Mouse (Mus musculus): ENCODE results near the gene Gm42957. TPM values are rescaled to one million over a fixed set of nuclear protein-coding genes. Genes with fewer than 3 reads are reported as not detected.

Gene Gm42957
- polyA plus RNA-seq, 1 experiment = 0.23 TPM

DNA sequence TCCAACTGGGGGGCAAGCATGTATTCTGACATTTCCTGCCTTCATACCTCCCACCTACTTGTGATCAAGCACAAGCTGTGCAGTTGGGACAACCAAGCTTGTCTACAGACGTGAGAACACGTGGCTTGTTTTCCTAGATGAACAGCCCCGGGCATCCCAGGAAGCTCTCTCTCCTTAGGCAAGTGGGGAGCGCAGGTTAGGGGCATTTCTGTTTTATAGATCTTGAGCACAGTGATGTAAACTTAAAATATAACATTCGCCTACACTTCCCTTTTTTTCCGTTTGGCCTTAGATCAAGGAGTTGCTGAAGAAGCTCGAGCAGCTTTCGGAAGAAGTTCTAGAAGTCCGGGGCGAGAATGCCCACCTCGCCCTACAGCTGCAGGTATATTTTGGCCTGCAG is 53.6 kb downstream of the Gm42957 start:
- Histone ChIP-seq H3K27ac (ENCODE audit: control insufficient read depth, insufficient read depth, low read length) (no peak overlapping the region), H3K36me3 (ENCODE audit: control insufficient read depth, insufficient read depth, low read length) (no peaks in the 10 kb centered on the region), H3K4me1 (replicated peaks; ENCODE audit: control insufficient read depth, insufficient read depth, low read length) (no peaks in the 10 kb centered on the region), H3K4me3 (ENCODE audit: control insufficient read depth, insufficient read depth, low read length) (no peak overlapping the region), H3K27me3 (ENCODE audit: control insufficient read depth, insufficient read depth, low read length) (peaks cover 4% of the 10 kb centered on the region; the same call in 1 of the 2 replicates)
- 16% methylated on average over 11 of the region's 11 CpGs for WGBS
- no peak for TF ChIP-seq CTCF (IDR thresholded peaks at IDR 0.05; ENCODE audit: borderline replicate concordance, control insufficient read depth, extremely low read depth, insufficient read depth, low read length, poor library complexity)
- TF ChIP-seq POLR2A (IDR thresholded peaks at IDR 0.05; ENCODE audit: control insufficient read depth, extremely low read depth, insufficient read depth, low read length, poor library complexity) = no peak
- DNase-seq = no peak

- H3K4me3 ChIP-seq (ENCODE audit: control insufficient read depth, insufficient read depth, low read length) = no peak overlapping the region
- no peaks in the 10 kb centered on the region for H3K4me1 ChIP-seq (replicated peaks; ENCODE audit: control insufficient read depth, insufficient read depth, low read length)
- TF ChIP-seq CTCF (IDR thresholded peaks at IDR 0.05; ENCODE audit: borderline replicate concordance, control insufficient read depth, extremely low read depth, insufficient read depth, low read length, poor library complexity) (no peak), POLR2A (IDR thresholded peaks at IDR 0.05; ENCODE audit: control insufficient read depth, extremely low read depth, insufficient read depth, low read length, poor library complexity) (no peak)
- no peak overlapping the region for H3K27ac ChIP-seq (ENCODE audit: control insufficient read depth, insufficient read depth, low read length)
- WGBS = 74% methylated on average over 3 of the region's 3 CpGs
- H3K36me3 ChIP-seq (ENCODE audit: control insufficient read depth, insufficient read depth, low read length) = no peaks in the 10 kb centered on the region
- H3K27me3 ChIP-seq (ENCODE audit: control insufficient read depth, insufficient read depth, low read length) = 0 out of 2 replicates have a peak, but pooled peaks cover 2% of the 10 kb centered on the region
- no peak for DNase-seq
These were observed 55.0 kb downstream of the Gm42957 start for GRCm38 (mm10) chr3:96690298-96690697.

DNA sequence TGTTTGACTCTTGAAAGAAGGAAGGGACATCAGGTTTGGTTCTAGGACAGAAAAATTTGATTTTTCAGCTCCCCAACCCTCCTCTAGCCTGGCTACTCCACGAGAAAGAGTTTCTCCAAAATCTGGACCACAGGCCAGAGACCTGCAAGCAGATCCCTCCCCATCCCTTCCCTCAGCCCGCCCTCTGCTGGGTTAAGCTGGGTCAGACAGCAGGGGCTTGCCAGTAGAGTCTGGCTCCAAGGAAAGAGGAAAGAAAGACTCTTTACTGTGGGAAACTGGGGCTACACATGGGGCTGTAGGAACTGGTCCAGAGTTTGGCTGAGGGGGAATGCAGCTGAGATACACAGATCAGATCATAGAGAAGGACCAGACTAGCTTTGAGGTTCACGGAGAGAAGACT is 57.2 kb downstream of the Gm42957 start:
- Histone ChIP-seq H3K4me3 (ENCODE audit: control insufficient read depth, insufficient read depth, low read length) (no peak overlapping the region), H3K4me1 (replicated peaks; ENCODE audit: control insufficient read depth, insufficient read depth, low read length) (peaks cover 6% of the 10 kb centered on the region), H3K27me3 (ENCODE audit: control insufficient read depth, insufficient read depth, low read length) (no peaks in the 10 kb centered on the region), H3K27ac (ENCODE audit: control insufficient read depth, insufficient read depth, low read length) (no peak overlapping the region), H3K36me3 (ENCODE audit: control insufficient read depth, insufficient read depth, low read length) (no peaks in the 10 kb centered on the region)
- no peak for DNase-seq
- 42% methylated on average over 3 of the region's 3 CpGs for WGBS
- TF ChIP-seq POLR2A (IDR thresholded peaks at IDR 0.05; ENCODE audit: control insufficient read depth, extremely low read depth, insufficient read depth, low read length, poor library complexity) (no peak), CTCF (IDR thresholded peaks at IDR 0.05; ENCODE audit: borderline replicate concordance, control insufficient read depth, extremely low read depth, insufficient read depth, low read length, poor library complexity) (no peak)

DNA sequence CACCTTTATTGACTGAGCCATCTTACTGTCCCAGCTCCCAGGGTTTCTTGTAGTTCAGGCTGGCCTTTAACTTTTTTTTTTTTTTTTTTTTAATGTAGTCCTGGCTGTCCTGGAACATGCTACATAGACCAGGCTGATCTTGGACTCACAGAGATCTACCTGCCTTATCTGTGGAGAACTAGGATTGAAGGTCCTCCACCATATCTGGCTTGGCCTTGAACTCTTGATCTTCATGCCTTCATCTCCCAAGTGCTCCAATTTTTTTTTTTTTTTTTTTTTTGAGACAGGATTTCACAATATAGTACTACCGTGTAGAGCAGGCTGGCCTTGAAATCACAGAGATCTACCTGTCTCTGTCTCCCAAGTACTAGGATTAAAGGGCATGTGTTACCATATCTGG is 58.3 kb downstream of the Gm42957 start:
- TF ChIP-seq CTCF (IDR thresholded peaks at IDR 0.05; ENCODE audit: borderline replicate concordance, control insufficient read depth, extremely low read depth, insufficient read depth, low read length, poor library complexity) = no peak
- TF ChIP-seq POLR2A (IDR thresholded peaks at IDR 0.05; ENCODE audit: control insufficient read depth, extremely low read depth, insufficient read depth, low read length, poor library complexity) = no peak
- no peak overlapping the region for H3K27ac ChIP-seq (ENCODE audit: control insufficient read depth, insufficient read depth, low read length)
- H3K4me1 ChIP-seq (replicated peaks; ENCODE audit: control insufficient read depth, insufficient read depth, low read length) = peaks cover 7% of the 10 kb centered on the region
- WGBS = 89% methylated on average over 1 of the region's 1 CpGs
- DNase-seq = no peak
- H3K27me3 ChIP-seq (ENCODE audit: control insufficient read depth, insufficient read depth, low read length) = no peaks in the 10 kb centered on the region
- H3K36me3 ChIP-seq (ENCODE audit: control insufficient read depth, insufficient read depth, low read length) = no peaks in the 10 kb centered on the region
- H3K4me3 ChIP-seq (ENCODE audit: control insufficient read depth, insufficient read depth, low read length) = no peak overlapping the region

DNA sequence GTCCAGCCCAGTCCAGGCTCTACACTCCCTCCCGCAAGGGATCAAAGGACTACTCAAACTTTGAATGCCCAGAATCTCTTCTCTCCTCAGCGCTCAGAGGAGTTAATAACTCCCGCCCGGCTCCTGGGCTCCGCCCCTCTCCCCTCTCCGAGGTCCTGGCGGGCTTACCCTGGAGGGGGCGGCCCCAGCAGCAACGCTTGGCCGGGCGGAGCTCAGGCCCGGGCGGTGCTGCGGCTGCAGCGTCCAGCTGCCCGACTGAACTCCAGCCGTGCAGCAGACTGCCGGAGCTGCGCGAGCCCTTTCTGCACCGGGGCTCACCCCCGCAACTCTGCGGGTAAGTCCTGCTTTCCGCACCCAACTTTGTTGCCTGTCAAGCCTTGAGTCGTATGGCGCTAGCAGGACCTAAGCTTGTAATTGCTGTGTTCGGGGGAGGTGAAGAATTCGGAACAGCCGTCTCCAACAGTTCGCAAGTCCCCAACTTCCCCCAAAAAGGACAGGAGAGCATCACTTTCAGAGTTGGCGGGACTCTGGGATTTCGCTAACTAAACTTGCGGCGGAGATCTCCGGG is 61.0 kb downstream of the Gm42957 start, which contains the start of gene Pias3:
TSS of gene Pias3 (plus strand) at position 187 of the 568 bp plus-strand sequence.
- no peaks in the 10 kb centered on the region for H3K27me3 ChIP-seq (ENCODE audit: control insufficient read depth, insufficient read depth, low read length)
- WGBS = under 1% methylated on average over 35 of the region's 35 CpGs
- H3K4me1 ChIP-seq (replicated peaks; ENCODE audit: control insufficient read depth, insufficient read depth, low read length) = peaks cover 7% of the 10 kb centered on the region
- H3K36me3 ChIP-seq (ENCODE audit: control insufficient read depth, insufficient read depth, low read length) = no peaks in the 10 kb centered on the region
- TF ChIP-seq CTCF (IDR thresholded peaks at IDR 0.05; ENCODE audit: borderline replicate concordance, control insufficient read depth, extremely low read depth, insufficient read depth, low read length, poor library complexity) (0 out of 2 replicates have a peak, but pooled peaks have one; percentile 14), POLR2A (IDR thresholded peaks at IDR 0.05; ENCODE audit: control insufficient read depth, extremely low read depth, insufficient read depth, low read length, poor library complexity) (0 out of 2 replicates have a peak, but pooled peaks have one; percentile 25)
- H3K27ac ChIP-seq (ENCODE audit: control insufficient read depth, insufficient read depth, low read length) = no peak within 1 kb of the TSS
- peak within 1 kb of the TSS; percentile 89 for H3K4me3 ChIP-seq (ENCODE audit: control insufficient read depth, insufficient read depth, low read length)
- DNase-seq = peak; percentile 54

GRCm38 (mm10) chr3:96696766-96697732 is 61.8 kb downstream of the Gm42957 start:
- Histone ChIP-seq H3K4me3 (ENCODE audit: control insufficient read depth, insufficient read depth, low read length) (peak overlapping the region; percentile 89), H3K27ac (ENCODE audit: control insufficient read depth, insufficient read depth, low read length) (no peak overlapping the region), H3K4me1 (replicated peaks; ENCODE audit: control insufficient read depth, insufficient read depth, low read length) (peaks cover 7% of the 10 kb centered on the region), H3K27me3 (ENCODE audit: control insufficient read depth, insufficient read depth, low read length) (no peaks in the 10 kb centered on the region), H3K36me3 (ENCODE audit: control insufficient read depth, insufficient read depth, low read length) (no peaks in the 10 kb centered on the region)
- TF ChIP-seq CTCF (IDR thresholded peaks at IDR 0.05; ENCODE audit: borderline replicate concordance, control insufficient read depth, extremely low read depth, insufficient read depth, low read length, poor library complexity) = no peak
- 0 out of 2 replicates have a peak, but pooled peaks have one; percentile 25 for TF ChIP-seq POLR2A (IDR thresholded peaks at IDR 0.05; ENCODE audit: control insufficient read depth, extremely low read depth, insufficient read depth, low read length, poor library complexity)
- WGBS = under 1% methylated on average over 83 of the region's 85 CpGs
- peak; percentile 61 for DNase-seq
